ENCODE assay signal across 7 mouse cellular contexts in genomic region chr12:3780931-3781471, GRCm38 (mm10). TPM values are rescaled to one million over a fixed set of nuclear protein-coding genes. Genes with fewer than 3 reads are reported as not detected.
DNase-seq lines count a peak whose midpoint lies in the region; ATAC-seq lines count a peak whose summit lies in the region.

No protein-coding gene starts in this region.

- ATAC-seq in neural tube, embryonic 15.5 days (ENCODE audit: low FRiP score), result peak; percentile 32; the same call in 1 of the 2 replicates

- whole genome bisulfite sequencing in neural tube, embryonic 15.5 days, result 26% methylated on average over 7 of the region's 7 CpGs

- no peaks in the 10 kb centered on the region for H3K9me3 ChIP-seq in neural tube, embryonic 15.5 days (replicated peaks)

- DNase-seq in spleen, postnatal 10 days (ENCODE audit: low spot score in 2 of 2), result peak; percentile 26 to 34
- DNase-seq in spleen, postnatal 4 days (ENCODE audit: low spot score in 2 of 2), result no peak
- peak; percentile 64 for DNase-seq in embryo, embryonic 10.5 days (ENCODE audit: low spot score)
- peak; percentile 31 to 46 for DNase-seq in heart, postnatal 14 days
- DNase-seq in liver, result peak; percentile 31
- DNase-seq in layer of hippocampus, postnatal 36 days, result no peak

- H3K27ac ChIP-seq in neural tube, embryonic 15.5 days (replicated peaks), result peak overlapping the region; percentile 73

- H3K4me1 ChIP-seq in neural tube, embryonic 15.5 days, result peaks cover 52% of the 10 kb centered on the region

- no peak overlapping the region for H3K4me2 ChIP-seq in neural tube, embryonic 15.5 days

- no peak overlapping the region for H3K4me3 ChIP-seq in neural tube, embryonic 15.5 days (replicated peaks)

- intact Hi-C loops in heart, postnatal 14 days (cut with DNase I), result loop anchor here (2.0 kb wide), 1 partner anchor 16 kb away; no protein-coding TSS in a partner anchor

- H3K27me3 ChIP-seq in neural tube, embryonic 15.5 days (replicated peaks), result no peaks in the 10 kb centered on the region

- H3K36me3 ChIP-seq in neural tube, embryonic 15.5 days, result no peaks in the 10 kb centered on the region

- H3K9ac ChIP-seq in neural tube, embryonic 15.5 days (replicated peaks), result no peak overlapping the region

RNA-seq across cellular contexts. Expression of gene Dnmt3a, which starts 24.8 kb away (rescaled TPM):
- total RNA-seq in heart, postnatal 14 days (2021), result 100 to 1,000 TPM; 118 to 122 TPM
- polyA plus RNA-seq in neural tube, embryonic 15.5 days (2015; fragmentation: Nextera tagmentation; extraction: Ambion mirVana), result 116 and 134 TPM in 2 replicates
- 10 to 100 TPM; 75.4 to 79.8 TPM for total RNA-seq in layer of hippocampus, postnatal 36 days (2021)

Comparison
In these comparisons a context has a peak if more than half of its experiments do, and no peak if none do; other contexts are left out.
1. DNase-seq: peak in spleen, postnatal 10 days (2 of 2), embryo, embryonic 10.5 days (single experiment), heart, postnatal 14 days (2 of 2) and liver (single experiment); none in spleen, postnatal 4 days (0 of 2) and layer of hippocampus, postnatal 36 days (0 of 2).